Mouse (Mus musculus) CH12.LX (cell line): ENCODE data around the gene Rrbp1. TPM values are rescaled to one million over a fixed set of nuclear protein-coding genes. Genes with fewer than 3 reads are reported as not detected.

Experiments
- DNase-seq: peaks from one replicate; pipeline ENCODE4 v3.0.0-alpha.2; 2013; ENCODE audit errors: extremely low read depth
- H3K27ac ChIP-seq: 2 replicates; pipeline ENCODE4 v1.5.1; 2012; ENCODE audit warnings: low read depth, mild to moderate bottlenecking, control low read depth, moderate library complexity; ENCODE audit not compliant: insufficient read depth
- H3K27me3 ChIP-seq: replicated peaks from 2 replicates; pipeline ENCODE3; 2012; ENCODE audit warnings: inconsistent platforms
- H3K36me3 ChIP-seq, 2 experiments: replicated peaks in 1 of 2; 2 replicates each; pipeline versions ENCODE3 to v1.6.1; 2012; ENCODE audit warnings: inconsistent platforms in 1 of 2, low read length in 1 of 2, mild to moderate bottlenecking in 1 of 2, mixed read lengths in 1 of 2, moderate library complexity in 1 of 2; ENCODE audit not compliant: control insufficient read depth in 1 of 2, insufficient read depth in 1 of 2
- H3K4me1 ChIP-seq, 2 experiments: 2 replicates each; pipeline ENCODE4 v1.6.1; 2012; ENCODE audit warnings: inconsistent platforms in 1 of 2, moderate library complexity in 1 of 2; ENCODE audit not compliant: insufficient read depth in 2 of 2, control insufficient read depth in 1 of 2
- H3K4me2 ChIP-seq: 2 replicates; pipeline ENCODE4 v1.6.1; 2012; ENCODE audit warnings: low read depth, mild to moderate bottlenecking, control low read depth; ENCODE audit not compliant: poor library complexity, insufficient read depth, severe bottlenecking
- H3K4me3 ChIP-seq, 3 experiments: fragments of 150-350 bp in 1 of 3; sonication (generic) in 1 of 3; replicated peaks in 1 of 3; 2 replicates each; pipeline versions ENCODE3 to v1.5.1; 2011 to 2012; ENCODE audit warnings: low read depth in 2 of 3, low read length in 2 of 3, mild to moderate bottlenecking in 2 of 3, moderate library complexity in 2 of 3, control low read depth in 1 of 3, improper control_type of control experiment in 1 of 3, inconsistent platforms in 1 of 3, mixed read lengths in 1 of 3; ENCODE audit not compliant: poor library complexity in 1 of 3
- H3K79me2 ChIP-seq: replicated peaks from 2 replicates; pipeline ENCODE4 v1.6.1; 2012; ENCODE audit warnings: mild to moderate bottlenecking, moderate library complexity; ENCODE audit not compliant: control insufficient read depth, poor library complexity, insufficient read depth, severe bottlenecking; ENCODE audit errors: extremely low read depth
- H3K9ac ChIP-seq: 2 replicates; pipeline ENCODE4 v1.6.1; 2012; ENCODE audit warnings: low read depth, mild to moderate bottlenecking, control low read depth, moderate library complexity; ENCODE audit not compliant: insufficient read depth
- H3K9me3 ChIP-seq: replicated peaks from 2 replicates; pipeline ENCODE3; 2012; ENCODE audit warnings: low read length, inconsistent platforms, mixed read lengths
- BHLHE40 ChIP-seq: IDR thresholded peaks from 2 replicates; pipeline ENCODE4 v1.6.1; 2011; ENCODE audit warnings: mild to moderate bottlenecking, low read depth, low read length, improper control_type of control experiment
- CHD1 ChIP-seq: IDR thresholded peaks from 2 replicates; pipeline ENCODE4 v1.6.1; 2012; ENCODE audit warnings: low read depth, low read length, improper control_type of control experiment, inconsistent platforms
- CHD2 ChIP-seq: IDR thresholded peaks from 2 replicates; pipeline ENCODE4 v1.6.1; 2011; ENCODE audit warnings: low read length, improper control_type of control experiment
- E2F4 ChIP-seq: IDR thresholded peaks from 2 replicates; pipeline ENCODE4 v1.6.1; 2011; ENCODE audit warnings: low read depth, low read length, improper control_type of control experiment; ENCODE audit not compliant: insufficient replicate concordance
- ELF1 ChIP-seq: IDR thresholded peaks from 2 replicates; pipeline ENCODE4 v1.6.1; 2014; ENCODE audit warnings: low read depth, mild to moderate bottlenecking, inconsistent platforms, low read length, improper control_type of control experiment
- GABPA ChIP-seq: IDR thresholded peaks from 2 replicates; pipeline ENCODE4 v1.6.1; 2012; ENCODE audit warnings: low read depth, low read length, improper control_type of control experiment, inconsistent platforms; ENCODE audit not compliant: insufficient replicate concordance
- JUND ChIP-seq: conservative IDR thresholded peaks from 2 replicates; pipeline ENCODE4 v1.6.1; 2011; ENCODE audit warnings: low read depth, low read length, improper control_type of control experiment
- MAFK ChIP-seq: IDR thresholded peaks from 2 replicates; pipeline ENCODE4 v1.6.1; 2011; ENCODE audit warnings: low read length, improper control_type of control experiment; ENCODE audit not compliant: insufficient replicate concordance
- MAX ChIP-seq: IDR thresholded peaks from 2 replicates; pipeline ENCODE4 v1.6.1; 2011; ENCODE audit warnings: low read length, improper control_type of control experiment
- MAZ ChIP-seq: IDR thresholded peaks from 2 replicates; pipeline ENCODE4 v1.6.1; 2012; ENCODE audit warnings: low read depth, mild to moderate bottlenecking, inconsistent platforms, low read length, improper control_type of control experiment, moderate library complexity
- MXI1 ChIP-seq: IDR thresholded peaks from 2 replicates; pipeline ENCODE4 v1.6.1; 2011; ENCODE audit warnings: mild to moderate bottlenecking, low read depth, low read length, improper control_type of control experiment
- NRF1 ChIP-seq: IDR thresholded peaks from 2 replicates; pipeline ENCODE4 v1.6.1; 2014; ENCODE audit warnings: low read depth, mild to moderate bottlenecking, inconsistent platforms, low read length, improper control_type of control experiment, moderate library complexity
- POLR2A ChIP-seq: IDR thresholded peaks from 2 replicates; pipeline ENCODE4 v1.6.1; 2011; ENCODE audit warnings: low read depth, mild to moderate bottlenecking, improper control_type of control experiment, low read length
- RCOR1 ChIP-seq: conservative IDR thresholded peaks from 2 replicates; pipeline ENCODE4 v1.6.1; 2012; ENCODE audit warnings: low read depth, mild to moderate bottlenecking, inconsistent platforms, low read length, improper control_type of control experiment
- TBP ChIP-seq: conservative IDR thresholded peaks from 2 replicates; pipeline ENCODE4 v1.6.1; 2011; ENCODE audit warnings: low read depth, low read length, improper control_type of control experiment
- ZMIZ1 ChIP-seq: IDR thresholded peaks from 2 replicates; pipeline ENCODE4 v1.6.1; 2012; ENCODE audit warnings: low read depth, mild to moderate bottlenecking, inconsistent platforms, low read length, improper control_type of control experiment
- dilution Hi-C: fragments of 300-500 bp; cut with MboI; formaldehyde crosslinking; loops from 2 replicates; pipeline ENCODE4 v1.14.3; 2020; ENCODE audit warnings: low sequenced_read_pairs; ENCODE audit not compliant: extremely low pct_unique_long_range_greater_than_20kb, extremely low pct_ligation_motif_present
- in situ Hi-C: fragments of 300-500 bp; cut with MboI; formaldehyde crosslinking; loops from 3 replicates; pipeline ENCODE4 v1.14.3; 2019; ENCODE audit warnings: low sequenced_read_pairs, low pct_ligation_motif_present, low pct_unique_long_range_greater_than_20kb, mixed read lengths
- polyA plus RNA-seq: library from polyadenylated mRNA; unstranded; fragments of >175 nt; gene quantifications from 2 replicates; pipeline ENCODE4 v1.2.1, GENCODE M21; 2012; ENCODE audit warnings: low read depth; ENCODE audit not compliant: insufficient read length
- total RNA-seq, 2 experiments: library from RNA; depleted of rRNA; stranded (reverse); fragments of 300-350 nt in 1 of 2; fragments of >200 nt in 1 of 2; gene quantifications; 2 replicates each; pipeline ENCODE4 v1.2.3; 2012 to 2014

Rrbp1 gene
- total and polyA plus RNA-seq, 3 experiments, result 42.4 to 127 (median 49.3) TPM

- dilution Hi-C loops (no loop called here), in situ Hi-C loops (loop anchor here (10.0 kb wide), 1 partner anchor 106 kb away; no protein-coding TSS in a partner anchor)
- Histone ChIP-seq H3K27ac (no peak overlapping the region), H3K4me1 (peaks cover 0 to 10% of the 10 kb centered on the region in 2 experiments; a peak in 2 of 4 replicates), H3K9ac (no peak overlapping the region), H3K9me3 (no peaks in the 10 kb centered on the region), H3K27me3 (no peaks in the 10 kb centered on the region), H3K4me3 (no peak overlapping the region), H3K4me2 (no peak overlapping the region), H3K36me3 (peaks cover 35 to 72% of the 10 kb centered on the region in 2 experiments), H3K79me2 (0 out of 2 replicates have a peak, but pooled peaks cover 5% of the 10 kb centered on the region)
- TF ChIP-seq MAFK (no peak), MAX (no peak), E2F4 (no peak), ZMIZ1 (no peak)
- no peak for DNase-seq
Measured at GRCm38 (mm10) chr2:143940406-143940805, 70.7 kb downstream of the Rrbp1 start.

- no peak overlapping the region for H3K27ac ChIP-seq
- no peaks in the 10 kb centered on the region for H3K27me3 ChIP-seq
- in situ Hi-C loops, result no loop called here
- H3K4me1 ChIP-seq, result peaks cover 0 to 10% of the 10 kb centered on the region in 2 experiments; a peak in 2 of 4 replicates
- TF ChIP-seq CHD1 (no peak), POLR2A (no peak), E2F4 (no peak), TBP (no peak), MAZ (no peak), JUND (no peak), NRF1 (no peak), RCOR1 (no peak), CHD2 (no peak), BHLHE40 (no peak), MXI1 (no peak), GABPA (no peak), ELF1 (no peak)
- no peak overlapping the region for H3K9ac ChIP-seq
- DNase-seq, result no peak
- peaks cover 9% of the 10 kb centered on the region; the same call in 1 of the 2 replicates for H3K79me2 ChIP-seq
- H3K36me3 ChIP-seq, result peaks cover 19 to 60% of the 10 kb centered on the region in 2 experiments
- H3K9me3 ChIP-seq, result peaks cover 2% of the 10 kb centered on the region
- H3K4me3 ChIP-seq, result no peak overlapping the region
- dilution Hi-C loops, result no loop called here
- H3K4me2 ChIP-seq, result no peak overlapping the region
Measured at GRCm38 (mm10) chr2:143937861-143938260, 73.2 kb downstream of the Rrbp1 start.
